16 mouse cellular contexts compared by ENCODE assay signal in genomic region chr19:40999569-40999968, GRCm38 (mm10). TPM values are rescaled to one million over a fixed set of nuclear protein-coding genes. Genes with fewer than 3 reads are reported as not detected.
A peak's percentile ranks its signal among the peaks of the same experiment; 100 is the strongest.
DNase-seq lines count a peak whose midpoint lies in the region; ATAC-seq and TF ChIP-seq lines count a peak whose summit lies in the region.
"Had no signal": no experiment of that assay in that cellular context is flagged by ENCODE, and none has a peak within 500 bp of the region (broad histone marks: within the 10 kb centered on the region; RNA-seq: fewer than 3 reads in every experiment).

No protein-coding gene starts in this region.

- no peak overlapping the region for H3K4me3 ChIP-seq in lung, adult 2 months (replicated peaks; ENCODE audit: extremely low read depth, low read depth, low read length)
- H3K4me3 ChIP-seq: hindbrain, embryonic 10.5 days; midbrain, embryonic 12.5 days; neural tube, embryonic 12.5 days had no signal

- DNase-seq in 416B (ENCODE audit: low read depth), result peak; percentile 24
- DNase-seq in A20 (ENCODE audit: low read depth, low spot score), result peak; percentile 65
- peak; percentile 37 for DNase-seq in naive thymus-derived CD4-positive, alpha-beta T cell, adult 2 months (ENCODE audit: low read depth)
- no peak for DNase-seq in embryo, embryonic 10.5 days (ENCODE audit: low spot score)
- no peak for DNase-seq in lung, adult 2 months
- no peak for DNase-seq in kidney, postnatal 36 days
- DNase-seq: adrenal gland, postnatal 10 days; cerebellum, adult 9-10 months; kidney, adult 9 months; lung, adult 18-20 months; right cerebral cortex, adult 18-20 months had no signal

- no peak for TF ChIP-seq POLR2A in lung, adult 2 months (IDR thresholded peaks at IDR 0.05; ENCODE audit: borderline replicate concordance, extremely low read depth, low read depth, low read length)

- 62% methylated on average over 3 of the region's 3 CpGs for WGBS in lung, adult 2 months

- ATAC-seq in erythroblast, adult 5-6 weeks (replicated peaks; ENCODE audit: low FRiP score, poor library complexity, severe bottlenecking), result peak; percentile 85

- no peak for TF ChIP-seq CTCF in lung, adult 2 months (IDR thresholded peaks at IDR 0.05; ENCODE audit: insufficient read depth, low read length)

- H3K4me1 ChIP-seq in lung, adult 2 months (ENCODE audit: control insufficient read depth, insufficient read depth, low read length), result no peaks in the 10 kb centered on the region; the same call in none of the 2 replicates
- H3K4me1 ChIP-seq: midbrain, embryonic 12.5 days; neural tube, embryonic 12.5 days had no signal

RNA-seq across cellular contexts. Expression of gene Blnk, which starts 5.2 kb away (rescaled TPM):
- total RNA-seq in erythroblast, adult 5-6 weeks (2015; ENCODE audit: low replicate concordance), result 1.7 and 2.9 TPM in 2 replicates
- 0.84 and 1.3 TPM in 2 replicates for total RNA-seq in erythroblast, adult 5-6 weeks (2017; ENCODE audit: low replicate concordance)
- 4.7 and 5.7 TPM in 2 replicates for polyA plus RNA-seq in lung, adult 2 months (2012; rRNA removed)

RNA-seq across cellular contexts. Expression of gene Dntt, which starts 29.5 kb away (rescaled TPM):
- 1.0 and 5.4 TPM in 2 replicates for total RNA-seq in erythroblast, adult 5-6 weeks (2015; ENCODE audit: low replicate concordance)
- total RNA-seq in erythroblast, adult 5-6 weeks (2017; ENCODE audit: low replicate concordance), result 3.7 and 5.9 TPM in 2 replicates
- 0.10 and 0.11 TPM in 2 replicates for polyA plus RNA-seq in lung, adult 2 months (2012; rRNA removed)
- polyA plus RNA-seq: embryonic facial prominence, embryonic 14.5 days; hindbrain, embryonic 10.5 days had no signal

Comparison
In these comparisons a context has a peak if more than half of its experiments do, and no peak if none do; other contexts are left out.
1. DNase-seq: peak in 416B (single experiment), A20 (single experiment) and naive thymus-derived CD4-positive, alpha-beta T cell, adult 2 months (single experiment); none in embryo, embryonic 10.5 days (single experiment), lung, adult 2 months (single experiment) and kidney, postnatal 36 days (0 of 2).